Mouse (Mus musculus): Measurements from ENCODE around the gene Tsen54. TPM values are rescaled to one million over a fixed set of nuclear protein-coding genes. Genes with fewer than 3 reads are reported as not detected.

The Tsen54 gene
- polyA plus RNA-seq (2015; fragmentation: Nextera tagmentation; extraction: Ambion mirVana): 19.3 and 20.1 TPM in 2 replicates

GRCm38 (mm10) chr11:115814605-115815450 lies at the start of gene Tsen54:
TSS of gene Tsen54 (plus strand) at chr11:115814724.
- peak; percentile 81 for DNase-seq
- Histone ChIP-seq H3K27me3 (no peaks in the 10 kb centered on the region), H3K4me2 (peak within 1 kb of the TSS; percentile 95), H3K9me3 (replicated peaks) (no peaks in the 10 kb centered on the region), H3K9ac (peak within 1 kb of the TSS; percentile 87), H3K27ac (peak within 1 kb of the TSS; percentile 81), H3K4me1 (replicated peaks) (peaks cover 54% of the 10 kb centered on the region), H3K36me3 (peaks cover 44% of the 10 kb centered on the region), H3K4me3 (replicated peaks) (peak within 1 kb of the TSS; percentile 76)
- WGBS (ENCODE audit: insufficient replicate concordance): under 1% methylated on average over 84 of the region's 84 CpGs
- peak; percentile 54 for ATAC-seq (ENCODE audit: low read depth)

GRCm38 (mm10) chr11:115765103-115765606 lies 49.4 kb upstream of the Tsen54 start, which contains the start of gene Tmem94:
TSS of gene Tmem94 (plus strand) at chr11:115765433.
- WGBS (ENCODE audit: insufficient replicate concordance): under 1% methylated on average over 32 of the region's 32 CpGs
- Histone ChIP-seq H3K27ac (peak within 1 kb of the TSS; percentile 89), H3K4me3 (replicated peaks) (peak within 1 kb of the TSS; percentile 90), H3K9ac (peak within 1 kb of the TSS; percentile 96), H3K36me3 (peaks cover 4% of the 10 kb centered on the region; the same call in 1 of the 2 replicates), H3K27me3 (no peaks in the 10 kb centered on the region), H3K4me1 (replicated peaks) (peaks cover 50% of the 10 kb centered on the region), H3K9me3 (replicated peaks) (no peaks in the 10 kb centered on the region), H3K4me2 (peak within 1 kb of the TSS; percentile 91)
- peak; percentile 92 for ATAC-seq (ENCODE audit: low read depth)
- DNase-seq: peak; percentile 94

- DNase-seq: peak; percentile 46
- H3K9me3 ChIP-seq (replicated peaks): no peaks in the 10 kb centered on the region
- H3K4me1 ChIP-seq (replicated peaks): peaks cover 55% of the 10 kb centered on the region
- peak overlapping the region; percentile 96 for H3K9ac ChIP-seq
- peak overlapping the region; percentile 89 for H3K27ac ChIP-seq
- H3K4me2 ChIP-seq: peak overlapping the region; percentile 91
- peak overlapping the region; percentile 90 for H3K4me3 ChIP-seq (replicated peaks)
- WGBS (ENCODE audit: insufficient replicate concordance): under 1% methylated on average over 34 of the region's 34 CpGs
- H3K27me3 ChIP-seq: no peaks in the 10 kb centered on the region
- ATAC-seq (ENCODE audit: low read depth): peak; percentile 86
- peaks cover 4% of the 10 kb centered on the region; the same call in 1 of the 2 replicates for H3K36me3 ChIP-seq
Measured at GRCm38 (mm10) chr11:115765607-115766141, 48.9 kb upstream of the Tsen54 start.

- Histone ChIP-seq H3K27me3 (no peaks in the 10 kb centered on the region), H3K4me3 (replicated peaks) (peak overlapping the region; percentile 90), H3K9me3 (replicated peaks) (no peaks in the 10 kb centered on the region), H3K4me2 (peak overlapping the region; percentile 91), H3K9ac (peak overlapping the region; percentile 96), H3K27ac (peak overlapping the region; percentile 89), H3K4me1 (replicated peaks) (peaks cover 60% of the 10 kb centered on the region), H3K36me3 (peaks cover 4% of the 10 kb centered on the region; the same call in 1 of the 2 replicates)
- 36% methylated on average over 13 of the region's 13 CpGs for WGBS (ENCODE audit: insufficient replicate concordance)
- DNase-seq: no peak
- ATAC-seq (ENCODE audit: low read depth): no peak
Measured at GRCm38 (mm10) chr11:115766356-115766943, 48.1 kb upstream of the Tsen54 start.

GRCm38 (mm10) chr11:115766981-115767380 lies 47.5 kb upstream of the Tsen54 start:
- ATAC-seq (ENCODE audit: low read depth) (no peak), DNase-seq (no peak)
- WGBS (ENCODE audit: insufficient replicate concordance): 80% methylated on average over 8 of the region's 8 CpGs
- Histone ChIP-seq H3K4me1 (replicated peaks) (peaks cover 60% of the 10 kb centered on the region), H3K27ac (peak overlapping the region; percentile 89; the same call in 1 of the 2 replicates), H3K36me3 (peaks cover 4% of the 10 kb centered on the region; the same call in 1 of the 2 replicates), H3K9me3 (replicated peaks) (no peaks in the 10 kb centered on the region), H3K27me3 (no peaks in the 10 kb centered on the region), H3K4me3 (replicated peaks) (peak overlapping the region; percentile 90), H3K4me2 (peak overlapping the region; percentile 91), H3K9ac (no peak overlapping the region)

GRCm38 (mm10) chr11:115768896-115769295 lies 45.6 kb upstream of the Tsen54 start:
- Histone ChIP-seq H3K27me3 (no peaks in the 10 kb centered on the region), H3K9ac (no peak overlapping the region), H3K9me3 (replicated peaks) (no peaks in the 10 kb centered on the region), H3K36me3 (peaks cover 9% of the 10 kb centered on the region; the same call in 1 of the 2 replicates), H3K4me2 (no peak overlapping the region), H3K4me1 (replicated peaks) (peaks cover 61% of the 10 kb centered on the region), H3K27ac (peak overlapping the region; percentile 66; the same call in 1 of the 2 replicates), H3K4me3 (replicated peaks) (no peak overlapping the region)
- 85% methylated on average over 3 of the region's 3 CpGs for WGBS (ENCODE audit: insufficient replicate concordance)
- ATAC-seq (ENCODE audit: low read depth): no peak
- DNase-seq: no peak

- DNase-seq (no peak), ATAC-seq (ENCODE audit: low read depth) (no peak)
- 49% methylated on average over 4 of the region's 4 CpGs for WGBS (ENCODE audit: insufficient replicate concordance)
- Histone ChIP-seq H3K4me1 (replicated peaks) (peaks cover 71% of the 10 kb centered on the region), H3K9ac (no peak overlapping the region), H3K9me3 (replicated peaks) (no peaks in the 10 kb centered on the region), H3K27ac (no peak overlapping the region), H3K4me2 (no peak overlapping the region), H3K36me3 (peaks cover 12% of the 10 kb centered on the region), H3K27me3 (no peaks in the 10 kb centered on the region), H3K4me3 (replicated peaks) (no peak overlapping the region)
Measured at GRCm38 (mm10) chr11:115774653-115775052, 39.9 kb upstream of the Tsen54 start.

- Histone ChIP-seq H3K27ac (peak overlapping the region; percentile 99; the same call in 1 of the 2 replicates), H3K4me1 (replicated peaks) (peaks cover 71% of the 10 kb centered on the region), H3K36me3 (peaks cover 14% of the 10 kb centered on the region), H3K27me3 (no peaks in the 10 kb centered on the region), H3K4me3 (replicated peaks) (no peak overlapping the region), H3K9me3 (replicated peaks) (no peaks in the 10 kb centered on the region), H3K4me2 (no peak overlapping the region), H3K9ac (no peak overlapping the region)
- WGBS (ENCODE audit: insufficient replicate concordance): 75% methylated on average over 18 of the region's 18 CpGs
- ATAC-seq (ENCODE audit: low read depth) (no peak), DNase-seq (no peak)
Measured at GRCm38 (mm10) chr11:115775821-115776665, 38.5 kb upstream of the Tsen54 start.

- H3K27ac ChIP-seq: peak overlapping the region; percentile 99
- H3K9me3 ChIP-seq (replicated peaks): no peaks in the 10 kb centered on the region
- H3K9ac ChIP-seq: 0 out of 2 replicates have a peak overlapping the region, but pooled peaks have one; percentile 2
- 79% methylated on average over 9 of the region's 9 CpGs for WGBS (ENCODE audit: insufficient replicate concordance)
- ATAC-seq (ENCODE audit: low read depth) (no peak), DNase-seq (no peak)
- no peak overlapping the region for H3K4me3 ChIP-seq (replicated peaks)
- peaks cover 23% of the 10 kb centered on the region for H3K36me3 ChIP-seq
- peaks cover 76% of the 10 kb centered on the region for H3K4me1 ChIP-seq (replicated peaks)
- no peaks in the 10 kb centered on the region for H3K27me3 ChIP-seq
- no peak overlapping the region for H3K4me2 ChIP-seq
Measured at GRCm38 (mm10) chr11:115776954-115777353, 37.6 kb upstream of the Tsen54 start.
